Mouse (Mus musculus): ENCODE results near the gene Agap2. TPM values are rescaled to one million over a fixed set of nuclear protein-coding genes. Genes with fewer than 3 reads are reported as not detected.
"Not testable (repeated sequence)": the region's sequence is repeated elsewhere in the genome, so short reads cannot be mapped to it uniquely, and the experiment has no call there.

Agap2 gene
- total and polyA plus RNA-seq, 3 experiments, result 24.8 to 43.5 (median 26.1) TPM

- peaks cover 26 to 29% of the 10 kb centered on the region in 2 experiments for H3K36me3 ChIP-seq (replicated peaks in 1 of 2; ENCODE audit: control insufficient read depth in 1 of 2, insufficient read depth in 1 of 2, low read length in 1 of 2)
- H3K4me3 ChIP-seq (replicated peaks in 1 of 3; ENCODE audit: low read depth in 2 of 3, low read length in 2 of 3, poor library complexity in 1 of 3), result no peak overlapping the region
- in situ Hi-C loops (cut with MboI; ENCODE audit: low pct_ligation_motif_present, low pct_unique_long_range_greater_than_20kb, low sequenced_read_pairs) (no loop called here), dilution Hi-C loops (cut with MboI; ENCODE audit: extremely low pct_ligation_motif_present, extremely low pct_unique_long_range_greater_than_20kb, low sequenced_read_pairs) (no loop called here)
- peaks cover 37% of the 10 kb centered on the region for H3K27me3 ChIP-seq (replicated peaks)
- no peak overlapping the region for H3K4me2 ChIP-seq (ENCODE audit: insufficient read depth, low read depth, poor library complexity, severe bottlenecking)
- no peak for DNase-seq (ENCODE audit: extremely low read depth)
- H3K27ac ChIP-seq (ENCODE audit: insufficient read depth, low read depth), result no peak overlapping the region
- peaks cover 10 to 40% of the 10 kb centered on the region in 2 experiments for H3K4me1 ChIP-seq (ENCODE audit: control insufficient read depth in 1 of 2, insufficient read depth in 2 of 2)
- TF ChIP-seq RCOR1 (conservative IDR thresholded peaks at IDR 0.05; ENCODE audit: low read depth, low read length), result no peak
- TF ChIP-seq TBP (conservative IDR thresholded peaks at IDR 0.05; ENCODE audit: low read depth, low read length), result no peak
- no peak for TF ChIP-seq GABPA (IDR thresholded peaks at IDR 0.05; ENCODE audit: insufficient replicate concordance, low read depth, low read length)
- no peak for TF ChIP-seq ZC3H11A (IDR thresholded peaks at IDR 0.05; ENCODE audit: low read depth, low read length)
- no peak for TF ChIP-seq POLR2A (IDR thresholded peaks at IDR 0.05; ENCODE audit: low read depth, low read length)
- TF ChIP-seq UBTF (IDR thresholded peaks at IDR 0.05; ENCODE audit: low read depth, low read length), result no peak
- no peak for TF ChIP-seq SMC3 (IDR thresholded peaks at IDR 0.05; ENCODE audit: low read depth, low read length)
- TF ChIP-seq IRF4 (IDR thresholded peaks at IDR 0.05; ENCODE audit: low read depth, low read length), result no peak
- TF ChIP-seq HCFC1 (IDR thresholded peaks at IDR 0.05; ENCODE audit: low read depth, low read length), result no peak
- TF ChIP-seq ETS1 (conservative IDR thresholded peaks at IDR 0.05; ENCODE audit: low read depth, low read length), result no peak
- TF ChIP-seq ZNF384 (IDR thresholded peaks at IDR 0.05; ENCODE audit: low read depth, low read length), result no peak
- TF ChIP-seq POLR2AphosphoS2 (IDR thresholded peaks at IDR 0.05; ENCODE audit: low read depth, low read length), result no peak
- TF ChIP-seq TCF12 (IDR thresholded peaks at IDR 0.05; ENCODE audit: low read depth, low read length), result no peak
- no peak for TF ChIP-seq MXI1 (IDR thresholded peaks at IDR 0.05; ENCODE audit: low read depth, low read length)
- no peak for TF ChIP-seq ELF1 (IDR thresholded peaks at IDR 0.05; ENCODE audit: low read depth, low read length)
- TF ChIP-seq E2F4 (IDR thresholded peaks at IDR 0.05; ENCODE audit: insufficient replicate concordance, low read depth, low read length), result no peak
- TF ChIP-seq MAZ (IDR thresholded peaks at IDR 0.05; ENCODE audit: low read depth, low read length), result no peak
- TF ChIP-seq MEF2A (IDR thresholded peaks at IDR 0.05; ENCODE audit: borderline replicate concordance, low read depth, low read length), result no peak
- TF ChIP-seq EP300 (IDR thresholded peaks at IDR 0.05; ENCODE audit: low read length), result no peak
- no peak for TF ChIP-seq KAT2A (IDR thresholded peaks at IDR 0.05; ENCODE audit: insufficient replicate concordance, low read length)
- no peaks in the 10 kb centered on the region for H3K9me3 ChIP-seq (replicated peaks; ENCODE audit: low read length)
- no peak overlapping the region for H3K9ac ChIP-seq (ENCODE audit: insufficient read depth, low read depth)
- H3K79me2 ChIP-seq (replicated peaks; ENCODE audit: control insufficient read depth, extremely low read depth, insufficient read depth, poor library complexity, severe bottlenecking), result peaks cover 18% of the 10 kb centered on the region
These were observed 13.6 kb upstream of the Agap2 start for GRCm38 (mm10) chr10:127061513-127061912.

- peaks cover 37% of the 10 kb centered on the region for H3K27me3 ChIP-seq (replicated peaks)
- H3K4me3 ChIP-seq (replicated peaks in 1 of 3; ENCODE audit: low read depth in 2 of 3, low read length in 2 of 3, poor library complexity in 1 of 3); H3K9ac ChIP-seq (ENCODE audit: insufficient read depth, low read depth); H3K9me3 ChIP-seq (replicated peaks; ENCODE audit: low read length); H3K27ac ChIP-seq (ENCODE audit: insufficient read depth, low read depth); dilution Hi-C loops (cut with MboI; ENCODE audit: extremely low pct_ligation_motif_present, extremely low pct_unique_long_range_greater_than_20kb, low sequenced_read_pairs); in situ Hi-C loops (cut with MboI; ENCODE audit: low pct_ligation_motif_present, low pct_unique_long_range_greater_than_20kb, low sequenced_read_pairs); DNase-seq (ENCODE audit: extremely low read depth); H3K4me2 ChIP-seq (ENCODE audit: insufficient read depth, low read depth, poor library complexity, severe bottlenecking): not testable (repeated sequence)
- peaks cover 8 to 43% of the 10 kb centered on the region in 2 experiments for H3K4me1 ChIP-seq (ENCODE audit: control insufficient read depth in 1 of 2, insufficient read depth in 2 of 2)
- H3K36me3 ChIP-seq (replicated peaks in 1 of 2; ENCODE audit: control insufficient read depth in 1 of 2, insufficient read depth in 1 of 2, low read length in 1 of 2), result peaks cover 27 to 32% of the 10 kb centered on the region in 2 experiments
- H3K79me2 ChIP-seq (replicated peaks; ENCODE audit: control insufficient read depth, extremely low read depth, insufficient read depth, poor library complexity, severe bottlenecking), result peaks cover 21% of the 10 kb centered on the region
These were observed 13.0 kb upstream of the Agap2 start for GRCm38 (mm10) chr10:127062101-127062500.

Data from CH12.LX (cell line).